Mouse (Mus musculus) R1 (cell line): ENCODE measurements around the gene Tgif2.
"Not testable (repeated sequence)": the region's sequence is repeated elsewhere in the genome, so short reads cannot be mapped to it uniquely, and the experiment has no call there.

Experiments used
- DNase-seq: peaks from one replicate; pipeline ENCODE4 v3.0.0-alpha.2; 2018; ENCODE audit warnings: low read depth, low spot score

Gene Tgif2

GRCm38 (mm10) chr2:156842711-156843110 lies 2.9 kb downstream of the Tgif2 start:
- DNase-seq = peak; percentile 47

- no peak for DNase-seq
These were observed 3.5 kb downstream of the Tgif2 start for GRCm38 (mm10) chr2:156843331-156843730.

GRCm38 (mm10) chr2:156844715-156845114 lies 4.9 kb downstream of the Tgif2 start:
- peak; percentile 42 for DNase-seq

GRCm38 (mm10) chr2:156847653-156848052 lies 7.8 kb downstream of the Tgif2 start:
- DNase-seq = peak; percentile 23

- no peak for DNase-seq
These were observed 8.8 kb downstream of the Tgif2 start for GRCm38 (mm10) chr2:156848526-156849182.

- no peak for DNase-seq
These were observed 10.7 kb downstream of the Tgif2 start for GRCm38 (mm10) chr2:156850505-156850904.

GRCm38 (mm10) chr2:156853584-156853983 lies 13.8 kb downstream of the Tgif2 start:
- not testable (repeated sequence) for DNase-seq

- not testable (repeated sequence) for DNase-seq
These were observed 14.4 kb downstream of the Tgif2 start for GRCm38 (mm10) chr2:156853999-156854771.

- no peak for DNase-seq
These were observed 16.5 kb downstream of the Tgif2 start for GRCm38 (mm10) chr2:156856311-156856710.

- no peak for DNase-seq
These were observed 17.6 kb downstream of the Tgif2 start for GRCm38 (mm10) chr2:156857385-156857791.

- no peak for DNase-seq
These were observed 18.0 kb downstream of the Tgif2 start, which contains the start of gene 4930518I15Rik for GRCm38 (mm10) chr2:156857835-156858234. TSS of gene 4930518I15Rik (minus strand) at chr2:156857946.

- DNase-seq = no peak
These were observed 18.9 kb downstream of the Tgif2 start for GRCm38 (mm10) chr2:156858671-156859070.

- DNase-seq = peak; percentile 41
These were observed 22.4 kb downstream of the Tgif2 start for GRCm38 (mm10) chr2:156862041-156862717.

- peak; percentile 97 for DNase-seq
These were observed 23.1 kb downstream of the Tgif2 start, which contains the start of gene Rab5if for GRCm38 (mm10) chr2:156862772-156863486. TSS of gene Rab5if (plus strand) at chr2:156863128.

- DNase-seq = peak; percentile 51
These were observed 23.8 kb downstream of the Tgif2 start for GRCm38 (mm10) chr2:156863487-156864160.

- DNase-seq = no peak
These were observed 24.7 kb downstream of the Tgif2 start for GRCm38 (mm10) chr2:156864481-156864880.

GRCm38 (mm10) chr2:156868994-156869393 lies 29.2 kb downstream of the Tgif2 start:
- DNase-seq = no peak

- no peak for DNase-seq
These were observed 29.7 kb downstream of the Tgif2 start for GRCm38 (mm10) chr2:156869554-156869953.

- peak; percentile 64 for DNase-seq
These were observed 30.7 kb downstream of the Tgif2 start for GRCm38 (mm10) chr2:156870519-156870918.

- DNase-seq = peak; percentile 68
These were observed 33.8 kb downstream of the Tgif2 start for GRCm38 (mm10) chr2:156873629-156874028.
